Mouse (Mus musculus) adrenal gland, postnatal 25 days (tissue): Measurements from ENCODE around the gene Csn1s2a. TPM values are rescaled to one million over a fixed set of nuclear protein-coding genes. Genes with fewer than 3 reads are reported as not detected.
"Not testable (repeated sequence)": the region's sequence is repeated elsewhere in the genome, so short reads cannot be mapped to it uniquely, and the experiment has no call there.

Source experiments
- DNase-seq: peaks from one replicate; pipeline ENCODE4 v3.0.0; 2021; ENCODE audit warnings: mixed read lengths
- long read RNA-seq: library from polyadenylated mRNA; stranded (forward); transcript quantifications from one replicate; pipeline ENCODE4 v2.0.0, GENCODE M21; 2021
- total RNA-seq: library from RNA; stranded (reverse); gene quantifications from 2 replicates; pipeline ENCODE4 v1.2.3, GENCODE M21; 2021

The Csn1s2a gene
- not detected in 2 replicates for total RNA-seq
- long read RNA-seq: 0 reads

- DNase-seq: no peak
These were observed at the start of gene Csn1s2a for GRCm38 (mm10) chr5:87774267-87774666. TSS of gene Csn1s2a (plus strand) at chr5:87774567.

DNA sequence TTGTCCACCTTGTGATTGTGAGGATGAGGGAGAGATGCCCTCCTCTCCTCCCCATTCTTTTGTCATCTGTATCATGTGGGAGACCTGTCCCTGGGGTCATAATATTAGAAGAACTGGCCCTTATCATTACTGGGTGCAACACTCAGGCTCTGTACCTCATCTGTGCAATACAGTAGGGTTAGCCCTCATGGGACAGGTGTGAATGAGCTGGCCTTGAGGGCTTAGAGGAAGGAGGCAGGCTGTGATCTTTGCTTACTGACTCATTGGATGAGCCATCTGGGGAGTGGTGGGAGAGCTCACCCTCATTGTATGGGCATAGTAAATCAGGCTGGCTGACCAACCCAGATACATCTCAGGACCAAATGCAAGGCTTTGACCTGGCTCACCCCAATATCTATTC is 39.5 kb upstream of the Csn1s2a start:
- no peak for DNase-seq

GRCm38 (mm10) chr5:87753471-87753870 is 20.9 kb upstream of the Csn1s2a start:
- no peak for DNase-seq

- no peak for DNase-seq
These were observed 9.8 kb upstream of the Csn1s2a start for GRCm38 (mm10) chr5:87764546-87764945.

DNA sequence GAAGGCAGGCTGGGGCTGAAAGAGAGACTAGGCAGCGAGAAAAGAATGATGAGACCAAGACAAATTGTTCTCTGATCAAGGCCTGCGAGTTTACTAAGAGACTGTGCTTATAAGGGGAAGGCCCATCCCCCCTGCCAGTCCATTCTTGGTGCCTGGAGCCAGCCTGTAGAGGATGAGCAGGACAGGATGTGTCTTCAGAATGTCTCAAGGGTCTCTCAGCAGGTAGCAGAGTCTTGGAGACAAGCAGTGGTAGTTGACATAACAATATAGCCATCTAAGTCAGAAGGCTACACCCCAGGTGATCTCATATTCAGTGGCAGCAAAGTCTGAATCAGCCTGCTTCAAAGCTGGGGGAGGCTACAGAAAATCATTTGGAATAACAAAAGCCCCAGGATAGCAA is 2.2 kb upstream of the Csn1s2a start:
- not testable (repeated sequence) for DNase-seq

GRCm38 (mm10) chr5:87782731-87783130 is 8.4 kb downstream of the Csn1s2a start:
- DNase-seq: no peak

- DNase-seq: no peak
These were observed 33.4 kb downstream of the Csn1s2a start, which contains the start of gene Csn1s2b for GRCm38 (mm10) chr5:87807782-87808181. TSS of gene Csn1s2b (plus strand) at chr5:87808082.

DNA sequence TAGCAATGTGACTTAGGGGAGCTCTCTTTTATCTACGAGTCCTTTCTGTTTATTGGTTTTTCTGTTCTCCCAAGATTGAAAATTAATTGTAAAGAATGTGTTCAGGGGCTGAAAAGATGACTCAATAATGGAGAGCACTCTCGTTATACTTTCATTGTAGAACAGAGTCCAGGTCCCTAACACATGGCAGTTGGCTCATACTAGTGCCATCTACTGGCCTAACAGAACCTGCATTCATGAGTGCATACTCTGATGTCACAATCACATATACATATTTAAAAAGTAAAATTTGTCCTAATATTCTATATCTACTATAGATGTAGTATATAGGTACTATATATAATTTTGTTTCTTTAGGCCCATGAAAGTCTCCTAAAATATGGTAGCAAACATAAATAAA is 34.9 kb downstream of the Csn1s2a start:
- no peak for DNase-seq

DNA sequence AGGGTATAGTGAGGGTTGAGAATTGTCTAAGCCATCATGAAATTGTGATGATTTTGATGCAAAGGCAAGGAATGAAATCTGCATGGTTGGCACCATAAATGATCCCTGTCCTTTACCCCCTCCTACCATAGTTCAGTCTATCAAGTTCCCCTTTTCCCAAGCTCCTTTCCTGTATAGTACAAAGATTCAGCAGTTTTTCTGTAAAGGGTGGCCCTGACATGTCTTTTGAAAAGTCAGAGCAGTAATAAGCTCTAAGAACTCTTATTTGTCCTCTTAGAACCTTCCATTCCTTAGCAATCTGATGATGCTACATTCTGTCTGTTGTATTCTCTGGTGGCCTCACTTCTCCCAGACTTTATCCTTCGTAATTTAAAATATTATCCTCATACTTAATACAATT is 51.0 kb downstream of the Csn1s2a start, which contains the start of gene Prr27:
TSS of gene Prr27 (plus strand) at position 301 of the 400 bp plus-strand sequence.
- DNase-seq: no peak

Other genes with a start within 250 kb of the Csn1s2a start
- not detected in 2 replicates for gene Sult1b1, start 236.4 kb upstream of the Csn1s2a start, total RNA-seq
- gene Sult1d1, start 205.5 kb upstream of the Csn1s2a start, total RNA-seq: 0.76 TPM in 1 of 2 replicates, not detected in the other
- gene Sult1e1, start 183.0 kb upstream of the Csn1s2a start, total RNA-seq: 0.24 TPM in 1 of 2 replicates, not detected in the other
- not detected in 2 replicates for gene Csn1s1, start 108.4 kb upstream of the Csn1s2a start, total RNA-seq
- gene Csn2, start 74.9 kb upstream of the Csn1s2a start, total RNA-seq: not detected in 2 replicates
- gene Csn1s2b, start 33.5 kb downstream of the Csn1s2a start, total RNA-seq: not detected in 2 replicates
- not detected in 2 replicates for gene Prr27, start 51.1 kb downstream of the Csn1s2a start, total RNA-seq
- gene Odam, start 110.5 kb downstream of the Csn1s2a start, total RNA-seq: not detected in 2 replicates
- gene Csn3, start 151.0 kb downstream of the Csn1s2a start, total RNA-seq: not detected in 2 replicates
- not detected in 2 replicates for gene 2310003L06Rik, start 194.9 kb downstream of the Csn1s2a start, total RNA-seq
- not detected in 2 replicates for gene Gm28434, start 194.9 kb downstream of the Csn1s2a start, total RNA-seq
- not detected in 2 replicates for gene Cabs1, start 204.9 kb downstream of the Csn1s2a start, total RNA-seq
- gene Smr3a, start 228.0 kb downstream of the Csn1s2a start, total RNA-seq: not detected in 2 replicates